Mouse (Mus musculus) embryonic fibroblast, embryonic 13.5 days (primary cell): Measurements from ENCODE around the gene Fggy. TPM values are rescaled to one million over a fixed set of nuclear protein-coding genes. Genes with fewer than 3 reads are reported as not detected.

Source experiments
- H3K27ac ChIP-seq: 2 replicates; pipeline ENCODE4 v1.5.1; 2012; ENCODE audit warnings: low read length, control low read depth, inconsistent platforms; ENCODE audit not compliant: insufficient read depth
- H3K4me1 ChIP-seq: 2 replicates; pipeline ENCODE4 v1.6.1; 2011; ENCODE audit warnings: low read length; ENCODE audit not compliant: control insufficient read depth, insufficient read depth
- H3K4me3 ChIP-seq: 2 replicates; pipeline ENCODE4 v1.5.1; 2011; ENCODE audit warnings: mild to moderate bottlenecking, control low read depth, low read length; ENCODE audit not compliant: insufficient read depth
- CTCF ChIP-seq: IDR thresholded peaks from 2 replicates; pipeline ENCODE4 v1.5.1; 2011; ENCODE audit warnings: mild to moderate bottlenecking, control low read depth, low read length, moderate library complexity, borderline replicate concordance; ENCODE audit not compliant: insufficient read depth
- POLR2A ChIP-seq: IDR thresholded peaks from 2 replicates; pipeline ENCODE4 v1.6.1; 2011; ENCODE audit warnings: low read depth, mild to moderate bottlenecking, control low read depth, low read length, moderate library complexity
- polyA plus RNA-seq: library from polyadenylated mRNA; stranded (reverse); fragments of >200 nt; gene quantifications from 2 replicates; pipeline ENCODE4 v1.2.4, GENCODE M21; 2011; ENCODE audit warnings: low read depth; ENCODE audit not compliant: missing spikeins, insufficient read length

Gene Fggy
- polyA plus RNA-seq, 1 experiment, result 7.6 TPM

- peaks cover 10% of the 10 kb centered on the region for H3K4me1 ChIP-seq
- H3K4me3 ChIP-seq, result no peak overlapping the region
- no peak overlapping the region for H3K27ac ChIP-seq
- TF ChIP-seq POLR2A (no peak), CTCF (no peak)
These were observed 306.1 kb downstream of the Fggy start for GRCm38 (mm10) chr4:95863500-95863803.

DNA sequence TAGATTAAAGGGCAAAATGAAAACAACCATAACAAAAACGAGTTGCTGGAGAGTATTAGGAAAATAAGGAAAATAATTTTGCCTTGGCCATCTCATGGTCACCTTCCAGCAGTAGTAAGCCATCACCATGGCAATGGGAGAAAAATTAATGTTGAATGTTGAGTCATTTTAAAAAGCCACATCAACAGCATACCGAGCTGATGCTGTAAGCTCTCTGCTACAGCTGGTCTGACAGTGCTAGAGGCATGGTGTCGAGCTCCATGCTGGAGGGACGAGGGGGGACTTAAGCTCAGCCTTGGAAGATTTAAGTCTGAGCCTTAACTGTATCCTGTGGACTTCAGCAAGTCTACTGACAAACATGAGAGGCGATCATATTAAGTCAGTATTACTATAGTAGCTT lies 307.9 kb downstream of the Fggy start:
- no peak overlapping the region for H3K4me3 ChIP-seq
- H3K4me1 ChIP-seq, result peaks cover 10% of the 10 kb centered on the region
- no peak overlapping the region for H3K27ac ChIP-seq
- TF ChIP-seq CTCF (no peak), POLR2A (no peak)

GRCm38 (mm10) chr4:95865882-95866281 lies 308.6 kb downstream of the Fggy start:
- H3K4me3 ChIP-seq, result no peak overlapping the region
- no peak for TF ChIP-seq POLR2A
- no peak for TF ChIP-seq CTCF
- peaks cover 10% of the 10 kb centered on the region for H3K4me1 ChIP-seq
- no peak overlapping the region for H3K27ac ChIP-seq

DNA sequence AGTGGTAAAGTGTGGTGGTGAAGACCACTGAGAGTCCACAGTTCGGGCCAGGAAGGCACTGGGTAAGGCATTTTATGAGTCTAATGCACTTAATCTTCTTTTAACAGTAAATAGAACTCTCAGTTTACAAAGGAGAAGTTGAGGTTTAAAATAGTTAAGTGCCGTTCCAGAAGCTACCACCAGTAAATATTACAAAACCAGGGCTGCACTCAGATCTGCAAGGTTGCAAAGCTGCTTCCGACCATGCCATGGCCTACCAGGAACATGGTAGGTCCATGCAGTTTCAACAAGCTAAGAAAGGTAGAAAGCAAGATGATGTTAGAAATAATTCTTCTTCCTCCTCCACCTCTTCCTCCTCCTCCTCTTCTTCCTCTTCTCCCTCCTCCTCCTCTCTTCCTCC lies 309.8 kb downstream of the Fggy start:
- Histone ChIP-seq H3K4me3 (no peak overlapping the region), H3K27ac (no peak overlapping the region), H3K4me1 (peaks cover 3% of the 10 kb centered on the region; the same call in 1 of the 2 replicates)
- TF ChIP-seq CTCF, result no peak
- no peak for TF ChIP-seq POLR2A

GRCm38 (mm10) chr4:95868348-95868747 lies 311.0 kb downstream of the Fggy start:
- Histone ChIP-seq H3K4me3 (no peak overlapping the region), H3K27ac (no peak overlapping the region), H3K4me1 (no peaks in the 10 kb centered on the region)
- TF ChIP-seq CTCF (no peak), POLR2A (no peak)

GRCm38 (mm10) chr4:95871216-95871881 lies 314.0 kb downstream of the Fggy start:
- H3K4me3 ChIP-seq, result no peak overlapping the region
- no peak for TF ChIP-seq POLR2A
- no peak for TF ChIP-seq CTCF
- no peaks in the 10 kb centered on the region; the same call in 1 of the 2 replicates for H3K4me1 ChIP-seq
- no peak overlapping the region for H3K27ac ChIP-seq

DNA sequence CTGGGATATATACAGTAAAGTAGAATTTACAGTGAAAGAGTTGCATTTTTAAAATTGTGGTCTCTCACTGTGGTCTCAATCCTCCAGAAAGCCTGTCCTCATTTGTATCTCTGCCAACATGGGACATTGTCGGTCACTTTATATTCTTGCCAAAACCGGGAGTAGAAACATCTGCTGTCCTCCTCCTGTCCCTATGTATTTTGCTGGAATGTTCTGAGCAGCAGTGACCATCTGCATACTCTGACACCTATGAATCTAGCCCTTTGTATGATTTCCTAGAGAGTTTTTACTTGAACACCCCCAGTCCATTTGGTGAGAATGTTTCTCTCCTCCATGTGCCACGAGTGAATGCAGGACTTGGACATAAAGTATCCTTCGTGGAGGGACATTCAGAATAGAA lies 318.6 kb downstream of the Fggy start:
- no peaks in the 10 kb centered on the region; the same call in 1 of the 2 replicates for H3K4me1 ChIP-seq
- TF ChIP-seq CTCF, result no peak
- no peak for TF ChIP-seq POLR2A
- no peak overlapping the region for H3K4me3 ChIP-seq
- no peak overlapping the region for H3K27ac ChIP-seq

DNA sequence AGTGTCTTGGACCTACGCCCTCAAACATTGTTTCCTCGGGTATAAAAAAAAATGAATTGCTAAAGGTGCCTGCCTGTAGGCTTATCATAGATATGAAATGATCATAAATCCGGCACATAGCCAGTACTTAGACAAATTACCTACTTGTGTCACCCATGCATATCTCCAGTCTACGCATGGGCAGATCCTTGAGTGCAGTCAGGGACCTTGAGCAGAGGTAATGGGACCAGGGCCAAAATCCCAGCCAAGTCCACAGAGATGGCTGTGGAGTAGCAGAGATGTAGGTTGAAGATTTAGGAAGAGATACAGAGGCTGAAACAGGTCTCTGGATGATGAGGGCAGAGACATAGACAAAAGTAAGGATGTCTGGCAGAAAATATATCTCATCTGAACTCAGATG lies 320.1 kb downstream of the Fggy start:
- no peak overlapping the region for H3K4me3 ChIP-seq
- no peak overlapping the region for H3K27ac ChIP-seq
- TF ChIP-seq POLR2A, result no peak
- TF ChIP-seq CTCF, result no peak
- no peaks in the 10 kb centered on the region; the same call in 1 of the 2 replicates for H3K4me1 ChIP-seq

- Histone ChIP-seq H3K27ac (no peak overlapping the region), H3K4me1 (no peaks in the 10 kb centered on the region), H3K4me3 (no peak overlapping the region)
- TF ChIP-seq POLR2A, result no peak
- TF ChIP-seq CTCF, result no peak
These were observed 324.5 kb downstream of the Fggy start for GRCm38 (mm10) chr4:95881751-95882350.
